Comparison of ENCODE assay signal across 30 mouse cellular contexts in the genomic region with DNA sequence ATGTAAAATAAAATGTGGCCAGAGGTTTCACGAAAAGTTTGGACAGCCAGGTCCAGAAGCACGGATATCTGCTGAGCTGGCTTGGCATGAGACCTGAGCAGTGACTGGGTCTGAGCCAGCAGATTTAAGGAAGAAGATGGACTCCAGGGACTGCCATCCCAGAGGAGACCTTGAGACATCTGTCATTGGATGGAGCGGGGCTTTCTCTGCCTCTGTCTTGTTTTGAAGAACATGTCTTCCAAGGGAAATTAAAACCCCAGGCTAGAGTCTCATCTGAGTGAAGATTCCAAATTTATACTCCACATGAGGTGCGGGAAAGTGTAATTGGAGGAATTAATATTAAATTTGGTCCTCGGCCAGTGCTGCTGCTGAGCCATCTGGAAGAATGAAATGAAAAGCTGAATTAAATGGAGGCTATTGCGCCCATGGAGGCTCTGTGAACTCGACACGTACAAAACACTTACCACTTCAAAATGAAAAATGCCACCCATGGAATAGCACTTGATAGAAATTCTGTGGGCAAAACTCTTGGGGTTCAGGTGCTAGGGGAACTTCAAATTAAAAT.
DNase-seq lines count a peak whose midpoint lies in the region; ATAC-seq lines count a peak whose summit lies in the region.
"Had no signal": no experiment of that assay in that cellular context is flagged by ENCODE, and none has a peak within 500 bp of the region (broad histone marks: within the 10 kb centered on the region; RNA-seq: fewer than 3 reads in every experiment).

No protein-coding gene starts in this region.

- H3K27me3 ChIP-seq in hindbrain, embryonic 14.5 days (ENCODE audit: control insufficient read depth, insufficient read depth, low read length), result no peaks in the 10 kb centered on the region
- H3K27me3 ChIP-seq in hindbrain, embryonic 11.5 days (ENCODE audit: control insufficient read depth, insufficient read depth, low read length), result no peaks in the 10 kb centered on the region
- no peaks in the 10 kb centered on the region for H3K27me3 ChIP-seq in neural tube, embryonic 15.5 days (replicated peaks)
- H3K27me3 ChIP-seq: embryonic facial prominence, embryonic 15.5 days; forebrain, embryonic 12.5 days; heart, embryonic 12.5 days; kidney, embryonic 15.5 days; liver, embryonic 12.5 days; midbrain, embryonic 12.5 days had no signal

- no peaks in the 10 kb centered on the region for H3K4me1 ChIP-seq in hindbrain, embryonic 14.5 days (replicated peaks; ENCODE audit: control insufficient read depth, insufficient read depth, low read length)
- no peaks in the 10 kb centered on the region for H3K4me1 ChIP-seq in hindbrain, embryonic 11.5 days (replicated peaks; ENCODE audit: control insufficient read depth, insufficient read depth, low read length)
- H3K4me1 ChIP-seq in neural tube, embryonic 15.5 days, result 0 out of 2 replicates have a peak, but pooled peaks cover 8% of the 10 kb centered on the region
- H3K4me1 ChIP-seq: embryonic facial prominence, embryonic 10.5 days; embryonic facial prominence, embryonic 15.5 days; forebrain, embryonic 12.5 days; heart, embryonic 12.5 days; kidney, embryonic 15.5 days; liver, embryonic 12.5 days; midbrain, embryonic 12.5 days had no signal

- H3K9me3 ChIP-seq in hindbrain, embryonic 14.5 days (ENCODE audit: control insufficient read depth, low read length), result no peaks in the 10 kb centered on the region
- H3K9me3 ChIP-seq in hindbrain, embryonic 11.5 days (ENCODE audit: control insufficient read depth, low read length), result no peaks in the 10 kb centered on the region
- no peaks in the 10 kb centered on the region for H3K9me3 ChIP-seq in neural tube, embryonic 15.5 days (replicated peaks)
- H3K9me3 ChIP-seq: embryonic facial prominence, embryonic 10.5 days; embryonic facial prominence, embryonic 15.5 days; forebrain, embryonic 12.5 days; heart, embryonic 12.5 days; kidney, embryonic 15.5 days; liver, embryonic 12.5 days; midbrain, embryonic 12.5 days had no signal

- whole genome bisulfite sequencing in hindbrain, embryonic 14.5 days, result 69% methylated on average over 8 of the region's 8 CpGs
- 95% methylated on average over 8 of the region's 8 CpGs for WGBS in hindbrain, embryonic 11.5 days
- 63% methylated on average over 8 of the region's 8 CpGs for WGBS in neural tube, embryonic 15.5 days

- no peaks in the 10 kb centered on the region for H3K36me3 ChIP-seq in hindbrain, embryonic 14.5 days (replicated peaks; ENCODE audit: control insufficient read depth, insufficient read depth)
- H3K36me3 ChIP-seq in hindbrain, embryonic 11.5 days (ENCODE audit: control insufficient read depth, insufficient read depth, low read length), result no peaks in the 10 kb centered on the region
- no peaks in the 10 kb centered on the region for H3K36me3 ChIP-seq in neural tube, embryonic 15.5 days
- H3K36me3 ChIP-seq: embryonic facial prominence, embryonic 10.5 days; embryonic facial prominence, embryonic 15.5 days; forebrain, embryonic 12.5 days; G1E; heart, embryonic 12.5 days; kidney, embryonic 15.5 days; liver, embryonic 12.5 days; midbrain, embryonic 12.5 days had no signal

- H3K4me3 ChIP-seq in hindbrain, embryonic 14.5 days (replicated peaks; ENCODE audit: low read length), result no peak overlapping the region
- H3K4me3 ChIP-seq in hindbrain, embryonic 11.5 days (ENCODE audit: low read depth, low read length), result no peak overlapping the region
- no peak overlapping the region for H3K4me3 ChIP-seq in neural tube, embryonic 15.5 days (replicated peaks)
- H3K4me3 ChIP-seq: embryonic facial prominence, embryonic 10.5 days; embryonic facial prominence, embryonic 15.5 days; forebrain, embryonic 12.5 days; gastrocnemius, adult 2 months; heart, adult 2 months; heart, embryonic 12.5 days; kidney, embryonic 15.5 days; left cerebral cortex, adult 2 months; liver, embryonic 12.5 days; midbrain, embryonic 12.5 days had no signal

- H3K9ac ChIP-seq in hindbrain, embryonic 14.5 days, result no peak overlapping the region
- no peak overlapping the region for H3K9ac ChIP-seq in hindbrain, embryonic 11.5 days (ENCODE audit: low read depth, low read length)
- no peak overlapping the region for H3K9ac ChIP-seq in neural tube, embryonic 15.5 days (replicated peaks)
- H3K9ac ChIP-seq: embryonic facial prominence, embryonic 15.5 days; forebrain, embryonic 12.5 days; heart, embryonic 12.5 days; kidney, embryonic 15.5 days; liver, embryonic 12.5 days; liver, postnatal 0 days; midbrain, embryonic 12.5 days had no signal

- H3K27ac ChIP-seq in hindbrain, embryonic 14.5 days, result no peak overlapping the region
- no peak overlapping the region for H3K27ac ChIP-seq in hindbrain, embryonic 11.5 days (ENCODE audit: low read depth, low read length)
- H3K27ac ChIP-seq in neural tube, embryonic 15.5 days (replicated peaks), result no peak overlapping the region
- H3K27ac ChIP-seq: embryonic facial prominence, embryonic 10.5 days; embryonic facial prominence, embryonic 15.5 days; forebrain, embryonic 12.5 days; gastrocnemius, adult 2 months; heart, adult 2 months; kidney, embryonic 15.5 days; left cerebral cortex, adult 2 months; liver, embryonic 12.5 days; midbrain, embryonic 12.5 days had no signal

- no peak overlapping the region for H3K4me2 ChIP-seq in hindbrain, embryonic 14.5 days (replicated peaks)
- no peak overlapping the region for H3K4me2 ChIP-seq in hindbrain, embryonic 11.5 days (replicated peaks; ENCODE audit: low read depth, low read length)
- no peak overlapping the region for H3K4me2 ChIP-seq in neural tube, embryonic 15.5 days
- H3K4me2 ChIP-seq: embryonic facial prominence, embryonic 15.5 days; forebrain, embryonic 12.5 days; heart, embryonic 12.5 days; kidney, embryonic 15.5 days; liver, embryonic 12.5 days; midbrain, embryonic 12.5 days had no signal

- DNase-seq in cerebellum, adult 9-10 months, result peak; percentile 2
- no peak for DNase-seq in cerebellum, postnatal 25 days
- peak; percentile 32 for DNase-seq in hindbrain, embryonic 14.5 days (ENCODE audit: low spot score)
- DNase-seq in hindbrain, embryonic 11.5 days (ENCODE audit: low spot score), result no peak
- DNase-seq in layer of hippocampus, adult 18-20 months (ENCODE audit: low spot score in 2 of 2), result peak; percentile 3 to 30
- DNase-seq in layer of hippocampus, postnatal 25 days (ENCODE audit: extremely low spot score in 1 of 2, low spot score in 1 of 2), result no peak
- DNase-seq in neural tube, embryonic 10.5 days (ENCODE audit: extremely low spot score, low spot score), result no peak
- DNase-seq: adrenal gland, adult 8-10 months; cerebellum, adult 11 months; gastrocnemius, adult 2 months; gastrocnemius, postnatal 36 days; heart, adult 2 months; heart, postnatal 4 days; kidney, adult 18-20 months; kidney, postnatal 25 days; liver, postnatal 0 days; lung, postnatal 36 days; right cerebral cortex, adult 18-20 months; spleen, adult 18-20 months; thymus, postnatal 14 days had no signal

- no peak; the same call in 1 of the 2 replicates for ATAC-seq in hindbrain, embryonic 14.5 days (ENCODE audit: low FRiP score)
- ATAC-seq in hindbrain, embryonic 11.5 days (ENCODE audit: low FRiP score), result no peak
- 0 out of 2 replicates have a peak, but pooled peaks have one; percentile 47 for ATAC-seq in neural tube, embryonic 15.5 days (ENCODE audit: low FRiP score)
- ATAC-seq: liver, embryonic 12.5 days; liver, postnatal 0 days had no signal

Comparison
In these comparisons a context has a peak if more than half of its experiments do, and no peak if none do; other contexts are left out.
1. DNase-seq: peak in cerebellum, adult 9-10 months (single experiment), hindbrain, embryonic 14.5 days (single experiment) and layer of hippocampus, adult 18-20 months (2 of 2); none in cerebellum, postnatal 25 days (0 of 2), hindbrain, embryonic 11.5 days (single experiment), layer of hippocampus, postnatal 25 days (0 of 2) and neural tube, embryonic 10.5 days (single experiment).